Mouse (Mus musculus) bone marrow macrophage, adult 2 months (primary cell): Measurements from ENCODE around the gene Vrk1.

Experiments
- CTCF ChIP-seq: IDR thresholded peaks from 2 replicates; pipeline ENCODE4 v1.5.1; 2012; ENCODE audit warnings: low read depth, mild to moderate bottlenecking, low read length, moderate library complexity
- POLR2A ChIP-seq: IDR thresholded peaks from 2 replicates; pipeline ENCODE4 v1.6.1; 2012; ENCODE audit warnings: mild to moderate bottlenecking, low read depth, low read length, borderline replicate concordance

DNA sequence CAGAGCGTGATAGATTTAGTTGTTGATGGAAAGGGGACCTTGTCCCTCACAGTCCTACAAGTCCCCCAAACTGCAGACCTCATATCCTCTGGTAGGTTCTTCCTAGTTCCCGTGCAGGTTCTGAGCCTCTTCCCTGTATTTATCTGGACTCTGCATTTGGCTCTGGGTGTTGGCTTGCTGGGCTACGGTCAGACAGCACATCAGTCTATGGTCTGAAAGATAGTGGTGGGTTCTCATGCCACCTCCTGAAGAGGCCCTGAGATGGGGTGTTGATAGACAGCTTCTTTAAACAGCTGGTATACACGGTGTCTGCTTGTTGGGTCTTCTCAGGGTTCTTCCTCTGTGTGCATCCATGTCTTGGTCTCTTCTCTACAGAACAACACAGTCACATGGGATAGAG, 21.6 kb upstream of the Vrk1 start:
- no peak for TF ChIP-seq CTCF
- TF ChIP-seq POLR2A = no peak
